Mouse (Mus musculus): ENCODE data around the gene Gm13889.
A peak's percentile ranks its signal among the peaks of the same experiment; 100 is the strongest.

Gm13889 gene

GRCm38 (mm10) chr2:93956908-93957784 is at the start of gene Gm13889:
Gm13889 (minus strand) TSS chr2:93957201.
- DNase-seq, result peak; percentile 89

DNA sequence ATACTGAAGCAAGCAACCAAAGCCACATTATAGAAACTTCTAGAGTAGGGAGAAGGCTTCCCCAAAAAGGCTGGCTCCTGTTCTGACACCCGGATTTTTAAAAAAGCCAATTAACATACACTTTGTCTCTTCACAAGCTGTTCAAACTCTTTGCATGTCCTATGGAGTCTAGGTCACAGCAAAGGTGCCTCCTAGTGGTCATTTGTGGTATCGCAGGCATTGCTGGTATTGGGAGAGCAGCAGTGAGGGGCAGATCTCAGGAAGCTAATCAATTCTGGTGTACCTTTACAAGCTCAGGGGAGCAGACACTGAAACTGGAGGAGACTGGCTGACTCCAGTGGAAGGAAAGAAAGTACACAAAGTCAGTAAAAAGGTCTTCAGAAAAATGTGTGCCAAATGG is 45.3 kb upstream of the Gm13889 start:
- DNase-seq, result peak; percentile 82

DNA sequence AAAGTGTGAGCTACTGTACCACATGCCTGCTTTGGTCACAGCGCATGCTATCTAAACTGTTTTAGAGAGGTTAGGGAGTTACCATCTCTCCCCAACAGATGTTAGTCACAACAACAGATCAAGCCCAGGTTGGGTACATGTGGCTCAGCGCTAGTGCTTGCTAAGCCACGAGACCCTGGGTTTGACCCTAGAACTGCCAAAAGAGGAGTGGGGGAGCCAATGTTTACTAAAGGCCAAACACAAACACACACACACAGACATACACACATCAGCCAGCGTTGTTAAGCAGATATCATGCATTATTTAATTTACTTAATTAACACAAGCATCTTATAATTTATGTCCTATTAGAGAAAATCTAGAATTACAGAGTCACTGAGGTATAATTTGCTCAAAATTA is 44.9 kb upstream of the Gm13889 start:
- no peak for DNase-seq

DNA sequence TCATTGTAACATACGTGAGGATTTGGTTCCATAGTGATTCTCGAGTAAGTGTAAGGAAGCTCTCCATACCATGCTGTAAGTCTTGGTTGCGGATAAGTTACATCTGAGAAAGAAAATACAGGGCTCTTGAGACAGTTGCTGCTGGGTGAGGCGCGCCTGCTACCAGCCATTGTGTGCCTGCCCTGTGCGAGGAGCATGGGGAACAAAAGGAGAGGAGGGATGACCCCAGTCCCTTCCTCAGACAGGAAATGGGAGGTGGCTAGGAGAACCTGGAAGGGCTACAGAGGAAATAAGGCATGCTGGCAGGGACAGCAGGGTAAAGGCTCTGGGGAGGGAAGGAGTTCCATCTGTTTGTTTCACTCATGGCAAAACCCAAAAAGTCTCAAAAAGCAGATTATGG is 44.4 kb upstream of the Gm13889 start:
- no peak for DNase-seq

DNA sequence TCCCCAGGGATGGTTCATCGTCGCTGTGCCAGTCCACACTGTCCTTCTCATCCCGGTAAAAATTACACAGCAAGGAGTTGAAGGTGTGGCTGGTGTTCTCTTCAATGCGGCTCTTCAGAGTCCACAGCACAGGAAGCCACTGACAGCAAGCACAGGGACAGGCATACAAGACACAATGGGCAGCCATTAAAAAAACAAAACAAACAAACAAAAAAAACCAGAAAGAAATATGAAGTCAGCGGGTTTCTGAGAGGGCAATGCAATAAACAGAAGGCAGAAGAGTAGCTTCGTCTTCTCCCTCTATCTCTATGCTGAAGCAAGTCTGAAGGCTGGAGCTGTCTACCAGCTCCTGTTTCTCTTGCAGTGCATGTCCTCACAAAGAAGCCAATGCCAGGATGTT is 39.3 kb upstream of the Gm13889 start, which contains the start of gene Gm27027:
TSS of gene Gm27027 (minus strand) at position 101 of the 400 bp plus-strand sequence.
- DNase-seq, result no peak

DNA sequence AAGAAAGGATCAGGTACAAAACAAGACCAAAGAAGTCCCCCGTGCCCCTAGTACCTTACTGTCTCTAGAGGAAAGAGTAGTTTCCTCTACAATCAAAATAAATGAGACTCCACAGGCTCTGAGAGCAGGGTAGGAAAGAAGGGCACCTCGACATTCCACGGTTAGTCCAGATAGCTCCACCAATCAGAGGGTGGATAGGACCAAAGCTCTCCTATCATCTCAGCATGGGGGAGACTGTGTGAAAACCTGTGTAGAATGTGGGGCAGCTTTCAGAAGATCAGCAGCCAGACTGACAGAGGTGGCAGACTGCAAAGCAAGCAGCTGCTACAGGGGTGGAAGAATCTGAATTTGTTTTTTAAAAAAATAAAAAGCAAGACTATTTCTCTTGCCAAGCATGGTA is 35.8 kb upstream of the Gm13889 start:
- no peak for DNase-seq

GRCm38 (mm10) chr2:93992259-93992658 is 35.3 kb upstream of the Gm13889 start:
- no peak for DNase-seq

GRCm38 (mm10) chr2:93991336-93991735 is 34.3 kb upstream of the Gm13889 start:
- no peak for DNase-seq

GRCm38 (mm10) chr2:93988440-93988839 is 31.4 kb upstream of the Gm13889 start:
- no peak for DNase-seq

- DNase-seq, result no peak
Observed at GRCm38 (mm10) chr2:93982457-93983235, 25.6 kb upstream of the Gm13889 start.

GRCm38 (mm10) chr2:93979249-93980120 is 22.5 kb upstream of the Gm13889 start:
- DNase-seq, result no peak

DNA sequence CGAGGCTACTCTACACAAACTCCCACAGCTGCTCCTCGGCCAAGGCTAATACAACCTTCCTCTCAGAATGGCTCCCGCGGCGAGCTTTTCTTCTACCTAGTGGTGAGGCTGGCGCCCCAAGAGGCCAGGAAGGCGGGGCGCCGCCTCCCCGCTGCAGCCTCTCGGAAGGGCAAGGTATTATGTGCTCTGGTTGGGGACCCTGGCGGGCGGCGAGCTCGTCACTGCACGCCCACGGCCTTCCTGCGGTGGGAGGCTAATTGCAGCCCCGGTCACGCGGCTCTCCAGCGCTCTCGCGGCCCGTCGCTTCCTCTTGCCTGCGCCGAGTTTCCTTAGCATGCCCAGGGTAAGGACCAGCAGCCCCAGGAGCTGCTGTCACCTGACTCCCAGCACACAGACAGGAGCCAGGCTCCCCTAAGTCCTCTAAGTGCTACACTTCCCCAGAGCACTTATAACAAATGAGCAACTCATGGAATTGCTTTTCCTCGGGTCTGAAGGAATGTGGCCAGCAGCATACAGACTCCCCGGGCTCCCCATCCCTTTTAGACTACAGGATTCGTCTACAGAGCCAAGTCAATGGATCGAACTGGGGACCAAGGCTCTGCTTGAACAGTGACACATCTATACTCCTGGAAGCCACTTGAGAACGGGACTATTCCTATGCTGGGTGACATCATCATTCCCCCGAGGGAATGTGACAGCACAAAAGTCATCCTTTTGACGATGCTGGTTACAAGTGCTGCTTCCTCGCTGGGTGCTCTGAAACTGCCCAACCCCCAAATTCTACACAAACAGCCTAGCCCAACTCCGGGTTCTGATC is 19.6 kb upstream of the Gm13889 start:
- DNase-seq, result peak; percentile 66

- no peak for DNase-seq
Observed at GRCm38 (mm10) chr2:93975526-93976435, 18.8 kb upstream of the Gm13889 start.

GRCm38 (mm10) chr2:93975041-93975440 is 18.0 kb upstream of the Gm13889 start:
- no peak for DNase-seq

DNA sequence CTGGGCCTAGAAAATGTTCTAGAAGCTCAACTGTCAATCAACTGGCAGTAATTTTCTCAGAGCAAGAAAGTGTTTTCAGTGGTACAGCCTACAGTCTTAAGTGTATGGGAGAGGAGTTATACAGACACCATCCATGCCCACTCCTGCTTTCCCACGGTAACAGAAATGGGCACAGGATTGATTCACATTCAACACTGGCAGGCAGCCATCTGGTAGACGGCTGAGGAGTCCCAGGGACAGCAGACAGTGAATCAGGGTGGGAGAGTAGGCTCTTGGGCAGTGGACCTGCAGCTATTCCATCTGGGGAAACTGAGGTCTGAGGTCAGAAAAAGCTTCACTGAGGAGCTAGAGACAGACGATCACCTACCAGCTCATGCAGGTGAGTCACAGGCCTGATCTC is 14.6 kb upstream of the Gm13889 start:
- DNase-seq, result no peak

DNA sequence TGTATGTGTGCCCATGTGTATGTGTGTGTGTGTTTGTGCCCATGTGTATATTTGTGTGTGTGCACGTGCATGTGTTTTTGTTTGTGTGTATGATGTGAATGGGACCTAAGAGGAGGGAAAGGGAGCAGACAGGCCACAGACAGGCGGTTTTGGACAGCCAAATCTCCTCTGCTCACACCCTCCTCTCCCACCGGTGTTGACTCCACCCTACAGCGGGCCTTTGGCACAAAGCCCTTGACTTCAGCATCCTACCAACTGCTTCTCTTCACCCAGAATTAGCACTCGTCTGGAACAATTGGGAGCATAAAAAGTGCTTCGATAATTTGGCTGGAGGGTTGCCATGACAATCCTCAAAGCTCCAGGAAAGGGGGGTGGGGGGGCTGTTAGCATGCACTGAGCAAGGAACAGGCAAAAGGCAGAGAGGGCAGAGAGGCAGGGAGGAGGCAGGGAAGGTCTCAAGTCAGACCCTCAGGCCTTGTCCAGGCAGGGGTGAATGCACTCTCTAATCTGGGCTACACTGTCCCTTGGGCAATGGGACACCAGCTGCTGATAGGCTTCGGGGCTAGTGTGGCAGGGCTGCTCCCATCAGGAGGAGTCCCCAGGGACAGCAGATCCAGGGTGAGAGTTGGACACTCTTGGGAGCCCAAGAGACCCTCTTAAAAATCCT is 7.6 kb upstream of the Gm13889 start:
- no peak for DNase-seq

DNA sequence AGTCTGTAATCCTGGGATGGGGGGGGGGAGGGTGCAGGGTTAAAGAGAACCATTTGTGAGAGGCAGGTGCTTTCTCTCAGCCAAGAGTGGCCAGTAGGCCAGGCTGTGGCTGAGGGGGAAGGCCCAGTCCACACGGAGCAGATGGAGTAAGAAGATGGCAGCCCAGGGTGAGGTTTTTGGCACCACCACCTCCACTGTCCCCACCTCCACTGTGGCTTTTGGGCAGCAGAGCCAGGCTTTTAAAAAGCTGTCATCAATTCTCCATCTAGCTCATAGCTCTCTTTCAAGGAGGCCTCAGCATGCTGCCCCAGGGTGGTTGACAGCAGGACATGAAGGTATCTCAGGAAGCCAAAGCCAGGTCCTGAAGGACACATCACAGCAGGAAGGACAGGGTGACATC is 6.8 kb upstream of the Gm13889 start:
- DNase-seq, result no peak

DNA sequence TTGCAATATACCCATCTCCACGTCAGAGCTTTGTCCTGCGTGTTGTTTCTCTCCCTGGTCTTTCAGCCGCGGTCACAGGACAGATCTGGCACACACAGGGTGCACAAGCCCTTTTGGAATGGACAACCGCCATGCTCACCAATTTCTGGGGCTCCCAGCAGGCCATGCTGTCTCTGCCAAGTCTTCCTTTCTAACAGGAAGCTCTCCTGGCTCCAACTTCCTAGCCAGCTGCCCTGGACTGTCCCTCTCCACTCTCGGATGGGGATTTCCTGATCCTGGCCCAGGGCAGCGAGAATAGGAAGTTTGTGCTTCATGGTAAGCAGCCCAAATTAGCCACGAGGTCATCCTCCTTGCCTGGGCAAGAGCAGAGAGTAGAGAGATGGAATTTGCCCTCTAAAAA is 4.7 kb upstream of the Gm13889 start:
- no peak for DNase-seq

DNA sequence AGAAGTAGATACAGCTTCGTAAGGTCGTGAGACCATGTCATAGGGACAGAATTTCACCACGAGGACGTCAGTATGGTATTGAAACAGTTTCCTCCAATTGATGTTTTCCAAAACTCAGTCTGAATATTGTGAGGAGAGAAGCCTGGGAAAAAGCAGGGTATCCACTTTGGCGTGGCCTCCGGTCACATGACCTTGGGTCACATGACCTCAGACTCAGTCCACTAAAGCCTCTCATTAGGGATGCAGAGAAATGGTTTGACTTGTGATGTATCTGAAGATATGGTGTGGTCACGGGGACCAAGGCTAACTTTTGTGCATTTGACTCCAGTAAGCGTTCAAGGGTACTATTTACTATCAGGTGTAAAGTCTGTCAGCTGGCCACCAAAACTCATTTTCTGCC is 2.3 kb upstream of the Gm13889 start:
- no peak for DNase-seq

- DNase-seq, result no peak
Observed at GRCm38 (mm10) chr2:93958216-93958615, 1.2 kb upstream of the Gm13889 start.

Data from right cerebral cortex, postnatal 25 days (tissue).